Mouse (Mus musculus) liver, postnatal 0 days (tissue): ENCODE data around the gene Cyp8b1.

ENCODE experiments used
- CTCF ChIP-seq: sonication (generic); IDR thresholded peaks from 2 replicates; pipeline ENCODE4 v1.5.1; 2016; ENCODE audit warnings: antibody characterized with exemption, low read depth
- EP300 ChIP-seq: IDR thresholded peaks from 2 replicates; pipeline ENCODE4 v1.6.1; 2016; ENCODE audit warnings: antibody characterized with exemption, low read depth, mild to moderate bottlenecking

DNA sequence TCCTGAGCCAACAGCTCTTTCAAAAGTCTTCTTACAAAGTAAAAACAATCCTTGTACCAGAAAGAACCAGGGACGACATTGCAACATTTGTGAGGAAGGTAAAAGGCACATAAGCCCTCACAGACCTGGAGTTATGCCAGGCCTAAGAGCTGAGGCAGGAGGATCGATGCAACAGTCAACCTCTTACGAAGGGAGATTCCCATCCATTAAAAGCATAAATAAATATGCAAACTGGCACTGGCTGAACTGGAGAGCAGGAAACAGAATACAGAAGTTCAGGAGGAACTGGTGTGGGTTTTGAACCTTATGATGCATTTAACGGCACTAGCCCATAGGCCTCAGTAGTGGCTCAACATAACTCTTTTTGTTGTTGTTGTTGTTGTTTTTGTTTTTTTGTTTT, 11.8 kb downstream of the Cyp8b1 start:
- TF ChIP-seq CTCF (no peak), EP300 (peak; percentile 36; the same call in 1 of the 2 replicates)
